Mouse (Mus musculus) monocyte, adult 59 days (primary cell): Measurements from ENCODE around the gene Neurl4. TPM values are rescaled to one million over a fixed set of nuclear protein-coding genes. Genes with fewer than 3 reads are reported as not detected.

Experiments used
- total RNA-seq, 2 experiments: library from RNA; stranded (reverse); gene quantifications; one replicate each; pipeline ENCODE4 v1.2.4; 2023

Gene Neurl4
- total RNA-seq = 10 to 100 TPM; 30.0 to 30.4 TPM

DNA sequence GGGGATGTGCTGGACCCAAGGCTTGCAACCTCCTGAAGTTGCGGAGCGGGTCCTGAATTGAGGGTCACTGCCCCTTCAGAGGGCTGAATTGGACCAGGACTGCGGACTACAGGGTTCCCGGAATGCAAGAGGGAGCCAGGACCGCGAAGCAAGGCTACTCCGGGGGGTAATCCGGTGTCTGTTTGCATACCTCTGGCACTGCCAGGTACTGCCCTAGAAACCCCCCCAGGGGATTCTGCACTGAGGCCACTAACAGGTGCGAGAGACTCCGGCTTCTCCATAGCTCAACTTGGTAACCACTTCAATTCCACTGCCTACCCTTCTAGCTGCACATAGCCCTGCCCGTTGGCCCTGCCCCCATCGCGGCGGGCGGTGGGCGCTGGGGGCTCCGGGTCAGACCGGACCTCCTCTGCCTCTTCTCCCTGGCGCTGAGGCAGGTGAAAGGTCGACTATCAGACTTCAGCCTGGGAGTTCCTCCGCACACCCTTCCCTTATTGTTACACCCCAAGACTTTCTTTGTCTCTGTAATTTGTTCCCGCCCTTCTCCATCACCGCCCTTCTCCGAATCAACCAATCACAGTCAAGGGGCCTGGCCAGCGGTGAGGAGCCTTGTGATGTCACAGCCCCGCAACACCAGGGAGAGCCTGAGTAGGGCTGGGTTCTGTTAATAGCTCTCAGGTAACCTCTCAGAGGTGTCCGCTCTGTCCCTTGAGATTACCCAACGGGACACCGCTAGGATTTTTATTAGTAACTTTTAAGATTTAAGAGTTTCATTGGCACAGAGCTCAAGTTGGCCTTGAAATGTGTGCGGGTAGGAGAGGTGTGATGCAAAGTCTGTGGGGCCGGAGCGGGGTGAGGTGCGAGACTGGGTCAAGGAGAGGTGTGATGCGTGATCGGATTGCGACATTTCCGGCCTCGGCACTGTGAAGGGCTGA lies at the start of gene Neurl4, which contains the start of gene 2810408A11Rik:
Gene Neurl4, plus strand, starts transcription at position 602 of the 935 bp plus-strand sequence.
Gene 2810408A11Rik, minus strand, starts transcription at position 517 of the 935 bp plus-strand sequence.

DNA sequence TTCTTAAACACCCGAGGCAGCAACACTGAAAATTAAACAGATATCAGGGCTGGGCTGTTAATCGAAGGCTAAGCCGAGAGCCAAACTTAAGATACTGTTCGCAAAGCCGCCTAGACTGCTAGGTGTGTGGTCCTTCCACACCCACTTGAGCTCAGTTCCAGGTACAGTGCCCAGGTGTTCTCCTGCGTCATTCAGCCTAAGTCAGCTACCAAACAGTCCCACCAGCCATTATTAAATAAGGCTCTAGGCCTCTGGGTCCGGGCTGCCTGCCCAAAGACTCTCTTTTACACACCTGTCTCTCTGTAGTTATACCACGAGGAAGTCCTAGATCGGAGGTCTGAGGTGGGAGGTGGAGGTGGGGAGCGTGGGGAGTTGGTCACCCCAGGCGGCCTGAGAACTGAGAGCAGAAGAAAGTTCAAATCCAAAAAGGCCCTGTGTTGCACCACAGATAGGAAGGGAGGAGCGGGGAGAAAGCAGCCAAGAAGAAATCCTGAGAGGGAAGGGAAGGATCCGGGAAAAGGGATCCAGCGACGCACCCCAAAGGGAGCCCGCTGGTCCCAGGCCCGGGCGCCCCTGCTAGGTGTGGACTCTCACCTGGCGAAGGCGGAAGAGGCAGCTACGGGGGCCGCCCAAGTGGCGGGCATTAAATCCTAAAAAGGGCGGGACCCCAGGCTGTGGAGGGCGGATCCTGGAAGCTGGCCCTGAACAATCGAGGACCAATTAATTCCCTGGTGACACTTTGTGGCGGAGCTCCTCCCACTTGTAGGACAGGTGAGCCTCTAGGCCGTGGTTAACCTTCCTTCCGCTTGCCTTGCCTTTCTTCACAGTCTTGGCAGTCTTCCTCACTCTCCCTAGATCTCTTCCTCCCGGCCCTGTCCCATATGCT lies 42.5 kb upstream of the Neurl4 start, which contains the start of gene Tnk1:
Gene Tnk1, minus strand, starts transcription at position 618 of the 886 bp plus-strand sequence.

DNA sequence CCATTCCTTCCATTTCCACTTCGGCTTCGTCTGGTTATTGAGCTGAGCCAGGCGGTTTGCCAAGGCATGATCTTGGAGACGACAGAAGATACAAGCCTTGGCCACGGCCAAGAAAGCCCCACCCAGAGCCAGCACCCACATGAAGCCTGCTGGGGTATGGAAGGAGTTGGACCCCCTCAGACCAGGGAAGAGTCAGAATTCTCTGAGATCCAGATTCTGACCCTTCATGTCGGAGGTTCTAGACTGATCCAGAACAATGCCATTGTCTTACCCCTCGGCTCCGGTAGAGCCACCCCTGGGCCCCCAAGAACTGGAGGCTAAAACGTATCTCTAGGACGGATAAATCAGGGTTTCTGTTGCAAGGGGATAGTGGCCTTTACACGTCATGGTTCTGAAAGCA lies 23.0 kb upstream of the Neurl4 start, which contains the start of gene Tmem95:
Gene Tmem95, minus strand, starts transcription at position 141 of the 400 bp plus-strand sequence.

DNA sequence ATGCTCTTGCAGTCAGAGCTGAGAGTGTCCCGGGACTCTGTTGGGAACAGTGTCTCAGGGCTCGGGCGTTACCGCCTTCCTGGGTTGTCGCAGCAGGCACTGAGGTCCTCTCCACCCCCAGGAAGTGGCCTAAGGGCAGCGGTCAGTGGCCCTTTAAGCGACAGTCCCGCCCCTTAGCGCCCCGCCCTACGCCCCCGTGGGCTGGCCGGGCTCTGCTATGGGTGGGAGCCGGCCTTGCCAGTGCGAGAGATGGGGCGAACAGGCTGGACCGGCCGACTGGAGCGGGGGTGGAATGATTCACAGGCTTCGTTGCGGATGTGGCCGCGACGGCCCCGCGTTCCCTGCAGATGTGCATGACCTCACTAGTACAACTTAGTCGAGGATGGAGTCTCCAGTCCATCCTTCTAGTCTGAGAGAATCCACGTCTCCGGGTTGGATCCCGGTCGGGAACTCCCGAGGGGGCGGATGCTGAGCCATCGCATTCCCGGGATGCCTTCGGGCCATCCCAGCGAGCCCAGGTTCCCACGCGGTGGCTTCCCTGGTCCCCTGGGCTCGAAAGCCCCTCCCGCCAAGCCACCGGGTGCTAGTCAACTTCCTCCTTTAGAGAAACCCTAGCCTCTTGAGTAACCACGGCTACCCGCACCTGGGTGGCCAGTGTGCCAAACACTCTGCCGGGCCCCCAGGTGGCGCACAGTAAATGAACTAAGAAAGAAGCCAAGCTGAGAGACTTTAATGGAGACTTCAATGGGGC lies 19.8 kb upstream of the Neurl4 start, which contains the start of gene Kctd11:
Gene Kctd11, minus strand, starts transcription at position 554 of the 751 bp plus-strand sequence.

DNA sequence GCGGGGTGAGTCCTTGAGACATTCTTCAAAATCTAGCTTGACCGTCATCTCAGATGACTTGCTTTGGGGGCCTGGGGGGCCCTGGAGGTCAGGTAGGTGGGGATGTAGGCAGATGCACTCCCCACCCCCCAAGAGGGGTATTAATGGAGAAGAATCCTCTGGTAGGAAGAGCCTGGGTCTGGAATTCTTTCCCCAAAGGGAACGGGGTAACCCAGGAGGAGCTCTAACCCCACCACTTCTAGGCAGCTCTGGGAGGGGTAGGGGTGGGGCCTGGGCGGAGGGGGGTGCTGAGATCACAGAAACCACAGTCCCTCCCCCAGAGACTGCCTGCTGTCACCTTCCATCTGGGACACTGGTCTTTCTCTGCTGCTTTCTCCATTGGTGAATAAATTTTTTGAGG lies 5.6 kb upstream of the Neurl4 start, which contains the start of gene Acap1:
Gene Acap1, minus strand, starts transcription at position 249 of the 400 bp plus-strand sequence.

DNA sequence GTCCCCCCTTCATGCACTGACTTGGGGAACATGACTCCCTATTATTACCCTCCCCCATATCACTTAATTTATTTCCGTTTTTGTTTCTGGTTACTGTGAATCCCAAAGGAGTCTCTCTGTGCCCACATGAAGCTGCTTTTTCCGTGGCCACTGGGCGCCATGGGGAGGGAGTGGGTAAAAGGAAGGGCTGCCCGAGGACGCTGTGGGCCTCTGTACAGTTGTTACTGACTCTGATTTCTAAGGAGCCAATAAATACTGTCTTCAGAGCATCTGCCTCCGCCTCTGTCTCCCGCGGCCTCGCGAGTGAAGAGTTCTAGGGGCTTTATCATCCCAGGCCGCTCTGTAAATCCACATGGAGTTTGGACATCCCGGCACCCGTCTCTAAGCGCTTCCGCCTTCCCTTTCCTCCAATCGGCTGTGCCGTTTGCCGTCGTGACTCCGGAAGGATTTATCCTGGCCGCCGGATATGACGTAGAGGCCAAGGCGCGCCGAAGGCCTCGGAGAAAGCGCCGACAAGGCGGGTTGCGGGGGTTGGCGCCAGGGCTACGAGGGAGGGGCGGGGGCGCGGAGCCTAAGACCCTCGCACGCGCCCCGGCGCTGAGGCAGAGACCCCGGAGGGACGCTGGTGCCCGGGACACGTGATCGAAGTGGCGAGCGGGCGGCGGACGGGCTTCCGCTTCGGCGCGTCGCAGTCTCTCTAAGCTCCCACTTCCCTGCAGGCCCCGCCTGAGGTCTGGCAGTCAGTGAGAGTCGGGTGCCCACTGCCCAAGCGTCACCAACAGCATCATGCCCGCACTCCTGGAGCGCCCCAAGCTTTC lies 12.9 kb downstream of the Neurl4 start, which contains the start of gene Gps2:
Gene Gps2, plus strand, starts transcription at position 335 of the 818 bp plus-strand sequence.

DNA sequence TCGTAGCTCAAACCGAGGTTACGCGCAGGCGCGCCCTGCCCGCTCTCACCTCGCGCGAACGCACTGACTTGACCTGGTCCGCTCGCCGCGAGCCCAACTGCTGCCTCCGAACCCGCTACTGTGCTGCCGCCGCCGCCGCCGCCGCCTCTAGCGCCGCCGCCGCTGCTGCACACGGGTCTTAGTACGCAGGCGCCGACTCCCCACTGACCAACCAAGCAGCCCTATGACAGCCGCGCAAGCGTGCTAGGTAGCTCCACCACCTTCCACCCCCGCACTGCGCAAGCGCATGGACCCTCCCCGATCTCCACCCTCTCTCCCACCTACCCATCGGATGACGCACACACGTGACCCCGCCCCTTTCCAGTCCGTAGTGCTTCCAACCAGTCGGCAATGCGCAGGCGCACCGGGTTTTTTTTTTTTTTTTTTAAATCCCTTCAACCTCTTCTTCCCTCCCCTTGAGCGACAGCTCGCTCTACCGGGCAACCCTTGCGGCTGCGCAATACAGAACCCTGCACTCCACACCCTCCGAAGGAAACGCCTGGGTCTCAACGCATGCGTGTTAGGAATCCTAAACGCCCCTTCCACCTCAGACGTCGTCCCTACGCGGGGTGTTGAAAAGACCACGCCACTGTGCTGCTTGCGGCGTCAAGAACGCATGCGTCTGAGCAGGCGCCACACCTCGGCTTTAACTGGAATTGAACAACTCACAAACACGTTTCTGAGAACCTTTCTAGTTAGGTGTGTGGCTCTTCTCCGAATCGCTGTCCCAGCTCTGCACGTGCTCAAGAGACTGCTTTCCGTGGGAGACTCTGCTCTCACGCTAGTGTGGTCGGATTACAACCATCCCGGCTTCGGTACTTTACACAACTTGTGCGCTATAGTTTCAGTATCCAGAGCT lies 20.5 kb downstream of the Neurl4 start, which contains the start of gene Eif5a:
Gene Eif5a, minus strand, starts transcription at position 845 of the 898 bp plus-strand sequence.

DNA sequence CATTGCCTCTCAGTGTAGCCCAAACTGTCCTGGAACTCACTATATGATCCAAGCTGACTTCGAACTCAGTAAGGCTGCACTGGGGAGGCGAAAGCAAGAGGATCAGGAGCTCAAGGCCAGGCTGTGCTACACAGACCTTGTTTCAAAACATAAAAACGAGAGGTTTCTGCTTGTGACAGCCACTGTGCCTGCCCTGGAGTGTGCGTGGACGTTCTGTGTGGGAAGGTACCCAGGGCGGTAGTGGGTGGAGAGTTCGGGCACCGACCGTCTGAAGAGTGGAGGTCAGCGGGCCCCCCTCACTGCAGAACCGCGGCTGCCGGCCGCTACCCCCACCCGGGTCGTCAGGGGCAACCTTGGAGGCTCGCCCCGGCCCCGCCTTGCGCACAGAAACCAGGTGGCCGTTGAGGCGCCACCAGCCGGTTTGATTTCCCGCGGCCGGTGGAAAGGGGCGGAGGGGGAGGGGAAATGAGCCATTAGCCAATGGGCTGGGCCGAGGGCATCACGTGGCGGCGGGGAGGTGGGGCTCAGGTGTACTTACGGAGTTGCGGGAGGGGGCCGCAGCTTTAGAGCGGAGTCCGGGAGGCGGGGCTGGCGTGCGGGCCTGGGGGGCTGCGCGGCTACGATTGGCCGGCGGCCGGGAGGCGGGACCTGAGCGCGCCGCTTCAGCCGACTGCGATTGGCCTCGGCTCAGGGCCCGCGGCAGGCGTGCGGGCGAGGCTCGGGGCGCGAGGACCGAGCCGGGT lies 34.4 kb downstream of the Neurl4 start, which contains the start of gene Ybx2:
Gene Ybx2, plus strand, starts transcription at position 660 of the 743 bp plus-strand sequence.

DNA sequence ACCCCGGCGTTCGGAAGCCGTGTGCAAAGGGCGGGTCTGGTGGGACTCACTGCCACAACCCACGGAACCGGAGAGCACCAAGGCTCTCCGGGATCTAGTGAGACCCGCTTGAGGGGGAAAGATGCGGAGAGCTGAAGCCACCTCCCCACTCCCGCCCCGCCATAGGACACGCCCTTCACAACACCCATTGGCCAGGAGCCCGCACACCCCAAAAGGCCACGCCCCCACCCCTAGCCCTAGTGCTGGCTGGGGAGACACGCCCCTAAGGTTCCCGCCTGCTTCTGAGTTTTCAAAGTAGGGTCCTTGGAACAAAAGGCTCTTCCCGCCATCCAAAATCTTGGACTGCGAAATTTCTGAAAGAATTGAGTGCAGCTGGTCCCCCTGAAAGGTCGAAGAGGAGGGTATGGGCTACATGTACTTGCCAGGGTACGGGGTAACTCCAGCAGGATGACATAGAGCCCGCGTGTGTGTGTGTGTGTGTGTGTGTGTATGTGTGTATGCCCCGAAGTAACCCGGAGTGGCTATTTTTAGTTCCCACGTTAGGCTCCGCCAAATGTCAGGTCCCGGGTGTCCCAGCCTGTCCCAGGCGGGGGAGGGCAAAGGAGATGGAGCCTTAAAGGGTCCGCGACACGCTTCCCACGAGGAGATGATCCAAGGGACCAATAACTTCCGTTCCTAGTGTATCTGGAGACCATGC lies 47.3 kb downstream of the Neurl4 start, which contains the start of gene Slc2a4:
Gene Slc2a4, minus strand, starts transcription at position 123 of the 697 bp plus-strand sequence.

Other genes starting within 250 kb of the Neurl4 start
- gene Sox15, start 245.8 kb upstream of the Neurl4 start, total RNA-seq = under 1 TPM in 1 of 2 experiments, not detected in 1; 0.64 TPM
- gene Mpdu1, start 238.4 kb upstream of the Neurl4 start, total RNA-seq = 10 to 100 TPM; 73.1 to 74.9 TPM
- gene Cd68, start 234.9 kb upstream of the Neurl4 start, total RNA-seq = 100 to 1,000 TPM; 685 to 696 TPM
- 100 to 1,000 TPM; 892 to 975 TPM for gene Eif4a1, start 228.6 kb upstream of the Neurl4 start, total RNA-seq
- gene Senp3, start 219.0 kb upstream of the Neurl4 start, total RNA-seq = 100 to 1,000 TPM; 109 to 116 TPM
- 10 to 100 TPM; 63.1 to 66.0 TPM for gene Tnfsf13, start 215.3 kb upstream of the Neurl4 start, total RNA-seq
- gene Tnfsf12, start 205.2 kb upstream of the Neurl4 start, total RNA-seq = 10 to 100 TPM; 66.6 to 77.0 TPM
- gene Tnfsfm13, start 205.0 kb upstream of the Neurl4 start, total RNA-seq = 10 to 100 TPM; 23.6 to 27.1 TPM
- gene Polr2a, start 142.4 kb upstream of the Neurl4 start, total RNA-seq = 100 to 1,000 TPM; 114 to 142 TPM
- gene Slc35g3, start 139.1 kb upstream of the Neurl4 start, total RNA-seq = not detected
- gene Zbtb4, start 135.2 kb upstream of the Neurl4 start, total RNA-seq = 10 to 100 TPM; 16.0 to 20.0 TPM
- under 1 TPM; 0.45 to 0.49 TPM for gene Chrnb1, start 105.1 kb upstream of the Neurl4 start, total RNA-seq
- 1 to 10 TPM in 1 of 2 experiments, under 1 TPM in 1; 0.76 to 1.3 TPM for gene Fgf11, start 99.2 kb upstream of the Neurl4 start, total RNA-seq
- not detected for gene Tmem102, start 95.4 kb upstream of the Neurl4 start, total RNA-seq
- gene Gm39566, start 85.8 kb upstream of the Neurl4 start, total RNA-seq = not detected
- not detected for gene Spem2, start 82.6 kb upstream of the Neurl4 start, total RNA-seq
- not detected for gene Spem1, start 78.9 kb upstream of the Neurl4 start, total RNA-seq
- gene Nlgn2, start 63.3 kb upstream of the Neurl4 start, total RNA-seq = 1 to 10 TPM; 1.9 to 2.6 TPM
- gene Tmem256, start 62.6 kb upstream of the Neurl4 start, total RNA-seq = 100 to 1,000 TPM; 100 to 117 TPM
- 10 to 100 TPM; 39.8 to 43.6 TPM for gene Plscr3, start 54.7 kb upstream of the Neurl4 start, total RNA-seq
- not detected for gene Tnk1, start 42.3 kb upstream of the Neurl4 start, total RNA-seq
- gene Tmem95, start 23.1 kb upstream of the Neurl4 start, total RNA-seq = not detected
- gene Kctd11, start 19.7 kb upstream of the Neurl4 start, total RNA-seq = 1 to 10 TPM; 6.0 TPM
- 10 to 100 TPM; 10.4 to 12.2 TPM for gene Acap1, start 5.5 kb upstream of the Neurl4 start, total RNA-seq
- under 1 TPM; 0.31 to 0.49 TPM for gene 2810408A11Rik, start 85 bp upstream of the Neurl4 start, total RNA-seq
- 100 to 1,000 TPM; 110 to 112 TPM for gene Gps2, start 12.8 kb downstream of the Neurl4 start, total RNA-seq
- 100 to 1,000 TPM; 407 to 410 TPM for gene Eif5a, start 20.9 kb downstream of the Neurl4 start, total RNA-seq
- gene Ybx2, start 34.7 kb downstream of the Neurl4 start, total RNA-seq = 1 to 10 TPM in 1 of 2 experiments, not detected in 1; 1.6 TPM
- not detected for gene Slc2a4, start 47.1 kb downstream of the Neurl4 start, total RNA-seq
- not detected for gene Cldn7, start 63.7 kb downstream of the Neurl4 start, total RNA-seq
- gene Ctdnep1, start 80.1 kb downstream of the Neurl4 start, total RNA-seq = 100 to 1,000 TPM; 107 to 143 TPM
- 10 to 100 TPM; 44.3 to 49.5 TPM for gene Elp5, start 81.4 kb downstream of the Neurl4 start, total RNA-seq
- gene Gabarap, start 90.1 kb downstream of the Neurl4 start, total RNA-seq = 100 to 1,000 TPM; 469 to 485 TPM
- gene Phf23, start 94.7 kb downstream of the Neurl4 start, total RNA-seq = 10 to 100 TPM; 64.3 to 77.5 TPM
- 10 to 100 TPM; 30.2 to 33.6 TPM for gene Dvl2, start 99.5 kb downstream of the Neurl4 start, total RNA-seq
- gene Acadvl, start 114.3 kb downstream of the Neurl4 start, total RNA-seq = 10 to 100 TPM; 43.9 to 56.5 TPM
- 10 to 100 TPM; 11.0 to 19.4 TPM for gene Dlg4, start 115.9 kb downstream of the Neurl4 start, total RNA-seq
- gene Asgr1, start 153.0 kb downstream of the Neurl4 start, total RNA-seq = not detected
- 1 to 10 TPM; 3.7 to 3.8 TPM for gene Asgr2, start 191.6 kb downstream of the Neurl4 start, total RNA-seq
- 1 to 10 TPM; 7.0 to 7.1 TPM for gene Mgl2, start 229.3 kb downstream of the Neurl4 start, total RNA-seq